Mouse (Mus musculus): ENCODE data around the gene Sft2d2.

Sft2d2 gene

GRCm38 (mm10) chr1:165193880-165194661 is at the start of gene Sft2d2:
Gene Sft2d2, minus strand, starts transcription at chr1:165194438.
- peak; percentile 76 to 87 for DNase-seq

GRCm38 (mm10) chr1:165236321-165237298 is 42.4 kb upstream of the Sft2d2 start, which contains the start of gene Tiprl:
Gene Tiprl, minus strand, starts transcription at chr1:165236996.
- peak; percentile 99 for DNase-seq

DNA sequence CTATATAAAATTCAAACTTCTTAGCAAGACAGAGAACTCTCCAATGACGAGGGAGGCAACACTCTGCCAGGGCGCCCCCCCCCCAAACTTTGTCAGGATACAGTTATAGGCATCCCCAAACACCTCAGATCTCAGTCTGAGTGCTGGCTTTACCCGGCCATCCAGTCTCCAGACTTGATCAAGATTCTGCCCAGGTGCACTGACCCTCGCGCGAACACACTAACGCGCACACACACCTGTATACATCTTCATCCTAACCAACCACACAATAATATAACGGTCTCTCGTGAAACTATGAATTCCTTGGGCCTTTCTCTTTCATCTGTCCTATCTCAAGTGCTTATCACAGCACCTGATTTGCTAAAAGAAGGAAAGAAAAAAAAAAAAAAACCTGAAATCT is 41.6 kb upstream of the Sft2d2 start:
- peak in 1 of 2 experiments; percentile 31 for DNase-seq

- DNase-seq, result no peak
Observed at GRCm38 (mm10) chr1:165233806-165234205, 39.6 kb upstream of the Sft2d2 start.

GRCm38 (mm10) chr1:165230691-165231090 is 36.5 kb upstream of the Sft2d2 start:
- no peak for DNase-seq

DNA sequence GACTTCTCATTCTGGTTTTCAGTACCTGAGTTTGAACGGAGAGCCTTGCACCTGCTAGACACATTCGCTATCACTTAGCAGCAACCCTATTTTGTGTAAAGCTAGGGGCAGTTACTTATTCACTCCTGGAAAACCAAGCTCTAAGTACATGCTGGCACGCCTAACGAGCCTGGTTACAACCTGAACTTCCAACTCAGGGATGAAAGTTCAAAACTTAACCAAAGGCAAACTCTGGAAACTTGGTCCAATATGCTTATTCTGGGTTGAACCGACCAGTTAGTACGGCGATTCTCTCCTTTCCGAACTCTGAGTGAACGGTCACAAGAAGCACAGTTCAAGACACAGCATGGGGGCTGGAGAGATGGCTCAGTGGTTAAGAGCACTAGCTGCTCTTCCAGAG is 35.3 kb upstream of the Sft2d2 start:
- no peak for DNase-seq

- DNase-seq, result no peak
Observed at GRCm38 (mm10) chr1:165217023-165217589, 22.9 kb upstream of the Sft2d2 start.

DNA sequence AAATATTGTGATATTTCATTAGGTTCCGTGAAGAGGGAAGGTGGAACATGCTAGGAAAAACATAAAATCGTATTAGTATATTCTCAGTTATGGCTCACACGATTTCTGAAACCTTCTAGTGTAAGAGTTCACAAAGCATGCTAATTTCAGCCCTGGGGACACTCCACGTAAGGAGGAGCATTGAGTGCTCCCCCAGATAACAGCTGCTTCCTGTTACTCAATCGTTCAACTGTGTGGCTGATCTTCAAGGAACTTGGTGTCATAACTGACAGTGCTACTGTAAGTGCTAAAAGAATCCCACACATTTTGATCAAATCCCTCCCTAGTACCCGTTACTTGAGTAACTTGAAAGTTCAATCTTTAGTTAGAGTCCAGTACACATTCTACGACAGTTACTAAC is 21.6 kb upstream of the Sft2d2 start:
- DNase-seq, result no peak

GRCm38 (mm10) chr1:165205591-165205990 is 11.4 kb upstream of the Sft2d2 start:
- DNase-seq, result no peak

- no peak for DNase-seq
Observed at GRCm38 (mm10) chr1:165203488-165204035, 9.3 kb upstream of the Sft2d2 start.

- no peak for DNase-seq
Observed at GRCm38 (mm10) chr1:165201445-165202012, 7.3 kb upstream of the Sft2d2 start.

- no peak for DNase-seq
Observed at GRCm38 (mm10) chr1:165200748-165201147, 6.5 kb upstream of the Sft2d2 start.

- DNase-seq, result no peak
Observed at GRCm38 (mm10) chr1:165199639-165200038, 5.4 kb upstream of the Sft2d2 start.

DNA sequence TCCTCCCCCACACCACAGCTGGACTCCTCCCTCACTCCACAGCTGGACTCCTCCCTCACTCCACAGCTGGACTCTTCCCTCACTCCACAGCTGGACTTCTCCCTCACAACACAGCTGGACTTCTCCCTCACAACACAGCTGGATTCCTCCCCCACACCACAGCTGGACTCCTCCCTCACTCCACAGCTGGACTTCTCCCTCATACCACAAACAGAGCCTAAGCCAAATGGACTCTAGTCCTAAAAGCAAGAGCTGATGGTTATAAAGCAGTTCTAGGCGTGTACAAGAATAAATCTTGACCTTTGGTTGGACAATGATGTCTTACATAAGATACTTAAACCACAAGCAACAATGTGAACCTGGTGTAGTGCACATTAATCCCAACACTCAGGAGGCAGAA is 4.7 kb upstream of the Sft2d2 start:
- DNase-seq, result no peak

DNA sequence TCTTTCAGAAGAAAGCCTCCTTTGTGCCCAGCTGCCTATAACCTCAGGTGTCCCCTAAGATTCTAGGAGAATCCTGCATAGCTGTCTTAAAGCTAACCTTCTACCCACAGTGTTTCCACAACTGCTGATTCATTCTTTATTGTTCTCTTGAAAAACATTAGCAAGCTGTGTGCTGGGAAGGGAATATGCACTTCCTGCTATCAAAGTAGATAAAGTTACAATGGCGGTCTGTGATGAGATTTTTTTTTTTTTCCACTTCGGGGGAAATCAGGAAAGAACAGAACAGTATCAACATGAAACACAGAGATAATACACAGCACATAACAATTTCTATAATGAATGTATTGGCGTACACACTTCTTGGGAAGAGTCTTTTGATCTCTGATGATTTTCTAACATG is 3.6 kb upstream of the Sft2d2 start:
- no peak for DNase-seq

DNA sequence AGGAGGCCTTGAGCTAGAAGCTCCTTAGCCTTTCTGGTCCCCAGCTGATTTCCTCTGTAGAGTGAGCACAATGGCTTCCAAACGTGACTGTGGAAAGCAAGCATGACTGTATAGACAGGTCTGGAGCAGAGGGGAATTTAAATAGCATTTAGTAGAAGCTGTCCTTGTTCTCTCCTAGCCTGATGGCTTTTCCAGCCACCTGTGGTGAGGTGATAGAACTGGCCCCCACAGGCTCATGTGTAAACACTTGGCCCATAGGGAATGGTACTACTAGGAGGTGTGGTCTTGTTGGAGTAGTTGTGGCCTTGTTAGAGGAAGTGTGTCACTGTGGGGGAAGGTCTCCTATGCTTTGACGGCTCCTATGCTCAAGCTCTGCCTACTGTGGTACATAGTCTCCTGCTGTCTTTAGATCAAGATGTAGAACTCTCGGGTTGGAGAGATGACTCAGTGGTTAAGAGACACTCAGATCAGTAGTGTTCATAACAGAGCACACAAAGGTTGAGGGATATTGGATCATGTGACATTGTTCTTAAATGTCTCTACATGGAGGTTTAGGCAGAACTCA is 1.2 kb upstream of the Sft2d2 start:
- no peak for DNase-seq

DNA sequence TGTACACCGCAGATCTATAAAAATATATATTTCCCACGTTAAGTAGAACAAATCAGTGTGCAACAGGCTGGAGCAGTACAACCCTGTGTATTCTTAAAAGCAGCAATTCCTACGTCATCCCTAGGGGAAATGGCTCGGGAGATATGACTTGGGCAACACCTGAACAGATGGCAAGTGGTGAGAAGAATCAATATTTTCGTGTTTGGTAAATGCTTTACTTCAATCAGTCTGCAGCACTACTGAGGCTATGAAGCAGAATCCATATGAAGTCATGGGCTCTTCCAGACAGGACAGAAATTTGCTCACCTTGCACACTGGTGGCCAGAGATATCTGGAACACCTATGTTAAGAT is 400 bp upstream of the Sft2d2 start:
- DNase-seq, result no peak

DNA sequence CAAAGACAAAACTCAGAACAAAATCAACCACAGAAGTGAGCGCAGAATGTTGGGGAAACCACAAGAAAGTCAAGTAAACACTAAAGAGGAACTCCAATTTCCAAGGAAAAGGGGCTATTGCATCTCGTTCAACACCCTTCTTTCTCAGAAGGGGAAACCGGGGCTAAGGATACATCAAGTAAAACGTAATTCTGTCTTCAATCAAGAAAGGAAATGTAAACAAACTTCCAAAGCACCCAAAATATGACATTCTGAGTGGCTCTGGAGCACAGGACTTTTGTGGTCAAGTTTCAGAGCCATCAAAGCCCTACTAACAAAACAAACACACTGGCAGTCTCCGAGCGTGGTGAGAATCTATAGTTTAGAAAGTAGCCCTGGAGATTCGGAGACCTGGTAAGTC is 812 bp downstream of the Sft2d2 start:
- no peak for DNase-seq

GRCm38 (mm10) chr1:165192714-165193264 is 1.4 kb downstream of the Sft2d2 start:
- no peak for DNase-seq

- DNase-seq, result no peak
Observed at GRCm38 (mm10) chr1:165192102-165192501, 2.1 kb downstream of the Sft2d2 start.

GRCm38 (mm10) chr1:165191611-165192010 is 2.6 kb downstream of the Sft2d2 start:
- DNase-seq, result no peak

Measured in cerebellum, postnatal 25 days (tissue).